8 mouse cellular contexts compared by ENCODE assay signal in genomic region chr4:121028659-121029392, GRCm38 (mm10). TPM values are rescaled to one million over a fixed set of nuclear protein-coding genes. Genes with fewer than 3 reads are reported as not detected.
DNase-seq lines count a peak whose midpoint lies in the region; ATAC-seq lines count a peak whose summit lies in the region.

No protein-coding gene starts in this region.

- no peak overlapping the region for H3K9ac ChIP-seq in hindbrain, embryonic 12.5 days
- no peak overlapping the region for H3K9ac ChIP-seq in embryonic facial prominence, embryonic 14.5 days (ENCODE audit: low read depth, low read length)
- no peak overlapping the region for H3K9ac ChIP-seq in midbrain, embryonic 12.5 days (replicated peaks)

- H3K36me3 ChIP-seq in hindbrain, embryonic 10.5 days = no peaks in the 10 kb centered on the region
- H3K36me3 ChIP-seq in hindbrain, embryonic 12.5 days = no peaks in the 10 kb centered on the region
- no peaks in the 10 kb centered on the region for H3K36me3 ChIP-seq in embryonic facial prominence, embryonic 14.5 days (ENCODE audit: control insufficient read depth, insufficient read depth, low read length)
- H3K36me3 ChIP-seq in midbrain, embryonic 12.5 days = no peaks in the 10 kb centered on the region

- no peaks in the 10 kb centered on the region for H3K4me1 ChIP-seq in hindbrain, embryonic 10.5 days (replicated peaks)
- no peaks in the 10 kb centered on the region for H3K4me1 ChIP-seq in hindbrain, embryonic 12.5 days
- H3K4me1 ChIP-seq in embryonic facial prominence, embryonic 14.5 days (ENCODE audit: control insufficient read depth, insufficient read depth, low read length) = no peaks in the 10 kb centered on the region
- no peaks in the 10 kb centered on the region for H3K4me1 ChIP-seq in midbrain, embryonic 12.5 days

- WGBS in hindbrain, embryonic 10.5 days = 31% methylated on average over 14 of the region's 14 CpGs
- 29% methylated on average over 14 of the region's 14 CpGs for WGBS in hindbrain, embryonic 12.5 days
- 26% methylated on average over 14 of the region's 14 CpGs for WGBS in embryonic facial prominence, embryonic 14.5 days
- 22% methylated on average over 14 of the region's 14 CpGs for WGBS in midbrain, embryonic 12.5 days

- no peak overlapping the region for H3K27ac ChIP-seq in hindbrain, embryonic 10.5 days
- H3K27ac ChIP-seq in hindbrain, embryonic 12.5 days = no peak overlapping the region
- H3K27ac ChIP-seq in embryonic facial prominence, embryonic 14.5 days (replicated peaks; ENCODE audit: low read depth, low read length) = no peak overlapping the region
- H3K27ac ChIP-seq in midbrain, embryonic 12.5 days (replicated peaks) = no peak overlapping the region

- H3K9me3 ChIP-seq in hindbrain, embryonic 10.5 days = no peaks in the 10 kb centered on the region
- H3K9me3 ChIP-seq in hindbrain, embryonic 12.5 days (replicated peaks) = no peaks in the 10 kb centered on the region
- no peaks in the 10 kb centered on the region for H3K9me3 ChIP-seq in embryonic facial prominence, embryonic 14.5 days (ENCODE audit: control insufficient read depth, low read length)
- H3K9me3 ChIP-seq in midbrain, embryonic 12.5 days = no peaks in the 10 kb centered on the region

- DNase-seq in hindbrain, embryonic 10.5 days (ENCODE audit: low spot score) = peak; percentile 78
- DNase-seq in CD4-positive helper T cell, adult 2 months (ENCODE audit: low read depth, low spot score) = peak; percentile 55
- DNase-seq in ZHBTc4 (ENCODE audit: low read depth, low spot score) = peak; percentile 86
- peak; percentile 31 for DNase-seq in embryonic facial prominence, embryonic 14.5 days (ENCODE audit: low spot score)
- DNase-seq in kidney, postnatal 36 days = peak; percentile 36 to 83
- peak; percentile 32 to 48 for DNase-seq in thymus, postnatal 36 days

- no peaks in the 10 kb centered on the region for H3K27me3 ChIP-seq in hindbrain, embryonic 10.5 days (ENCODE audit: insufficient read depth, poor library complexity, severe bottlenecking)
- no peaks in the 10 kb centered on the region for H3K27me3 ChIP-seq in hindbrain, embryonic 12.5 days
- H3K27me3 ChIP-seq in embryonic facial prominence, embryonic 14.5 days (replicated peaks; ENCODE audit: control insufficient read depth, insufficient read depth, low read length) = no peaks in the 10 kb centered on the region
- peaks cover 11% of the 10 kb centered on the region for H3K27me3 ChIP-seq in midbrain, embryonic 12.5 days

- no peak overlapping the region for H3K4me2 ChIP-seq in hindbrain, embryonic 12.5 days (replicated peaks)
- no peak overlapping the region for H3K4me2 ChIP-seq in embryonic facial prominence, embryonic 14.5 days (ENCODE audit: low read depth, low read length)
- H3K4me2 ChIP-seq in midbrain, embryonic 12.5 days (replicated peaks) = no peak overlapping the region

- no peak for ATAC-seq in hindbrain, embryonic 12.5 days (ENCODE audit: low FRiP score)
- no peak for ATAC-seq in embryonic facial prominence, embryonic 14.5 days (ENCODE audit: low read depth)
- peak; percentile 19; the same call in 1 of the 2 replicates for ATAC-seq in midbrain, embryonic 12.5 days (ENCODE audit: low FRiP score, low read depth)

- no peak overlapping the region for H3K4me3 ChIP-seq in hindbrain, embryonic 10.5 days
- no peak overlapping the region for H3K4me3 ChIP-seq in hindbrain, embryonic 12.5 days
- H3K4me3 ChIP-seq in embryonic facial prominence, embryonic 14.5 days (ENCODE audit: low read depth, low read length) = no peak overlapping the region
- H3K4me3 ChIP-seq in midbrain, embryonic 12.5 days = no peak overlapping the region

RNA-seq across cellular contexts. Expression of gene Col9a2, which starts 10.4 kb away (rescaled TPM):
- 6.4 and 6.5 TPM in 2 replicates for polyA plus RNA-seq in hindbrain, embryonic 10.5 days (2016; fragmentation: Nextera tagmentation; extraction: Ambion mirVana)
- 55.6 and 63.0 TPM in 2 replicates for polyA plus RNA-seq in hindbrain, embryonic 12.5 days (2016; fragmentation: Nextera tagmentation; extraction: Ambion mirVana)
- polyA plus RNA-seq in embryonic facial prominence, embryonic 14.5 days (2014; fragmentation: Nextera tagmentation; extraction: Ambion mirVana) = 46.4 and 71.1 TPM in 2 replicates
- 9.8 and 17.9 TPM in 2 replicates for polyA plus RNA-seq in midbrain, embryonic 12.5 days (2016; fragmentation: Nextera tagmentation; extraction: Ambion mirVana)

RNA-seq across cellular contexts. Expression of gene Smap2, which starts 11.8 kb away (rescaled TPM):
- polyA plus RNA-seq in hindbrain, embryonic 10.5 days (2016; fragmentation: Nextera tagmentation; extraction: Ambion mirVana) = 15.2 and 19.2 TPM in 2 replicates
- 36.2 and 41.7 TPM in 2 replicates for polyA plus RNA-seq in hindbrain, embryonic 12.5 days (2016; fragmentation: Nextera tagmentation; extraction: Ambion mirVana)
- polyA plus RNA-seq in embryonic facial prominence, embryonic 14.5 days (2014; fragmentation: Nextera tagmentation; extraction: Ambion mirVana) = 18.4 and 19.2 TPM in 2 replicates
- 30.7 and 34.0 TPM in 2 replicates for polyA plus RNA-seq in midbrain, embryonic 12.5 days (2016; fragmentation: Nextera tagmentation; extraction: Ambion mirVana)

Comparison
In these comparisons a context has a peak if more than half of its experiments do, and no peak if none do; other contexts are left out.
1. DNase-seq: peak in every context shown above with its lines; median percentile 86 in ZHBTc4; 78 in hindbrain, embryonic 10.5 days; 60 in kidney, postnatal 36 days; 55 in CD4-positive helper T cell, adult 2 months; 40 in thymus, postnatal 36 days; 31 in embryonic facial prominence, embryonic 14.5 days.